Mouse (Mus musculus): Measurements from ENCODE around the gene Fam102b. TPM values are rescaled to one million over a fixed set of nuclear protein-coding genes. Genes with fewer than 3 reads are reported as not detected.

Gene Fam102b
- total and polyA plus RNA-seq, 3 experiments = 0.01 to 0.15 (median 0.11) TPM

GRCm38 (mm10) chr3:108961226-108961625 lies 66.2 kb downstream of the Fam102b start:
- Histone ChIP-seq H3K36me3 (replicated peaks) (no peaks in the 10 kb centered on the region), H3K27me3 (ENCODE audit: insufficient read depth, low read length) (peaks cover 5% of the 10 kb centered on the region; the same call in 1 of the 2 replicates), H3K9me3 (replicated peaks) (no peaks in the 10 kb centered on the region), H3K4me3 (ENCODE audit: low read depth, low read length) (no peak overlapping the region), H3K4me1 (ENCODE audit: insufficient read depth, low read depth, low read length) (no peaks in the 10 kb centered on the region)
- ATAC-seq (ENCODE audit: extremely low read depth, insufficient number of reproducible peaks, low FRiP score, poor library complexity, severe bottlenecking) = no peak
- no peak for TF ChIP-seq GATA2 (IDR thresholded peaks at IDR 0.05; ENCODE audit: borderline replicate concordance, low read depth, low read length)
- no peak for TF ChIP-seq POLR2AphosphoS5 (IDR thresholded peaks at IDR 0.05; ENCODE audit: insufficient replicate concordance, low read depth, low read length)
- TF ChIP-seq CTCF (IDR thresholded peaks at IDR 0.05; ENCODE audit: low read depth, low read length) = no peak
- TF ChIP-seq GATA1 (IDR thresholded peaks at IDR 0.05; ENCODE audit: borderline replicate concordance, low read length) = no peak
- TF ChIP-seq TAL1 (conservative IDR thresholded peaks at IDR 0.05; ENCODE audit: low read depth, low read length) = no peak
- no peak for DNase-seq (ENCODE audit: low spot score)

DNA sequence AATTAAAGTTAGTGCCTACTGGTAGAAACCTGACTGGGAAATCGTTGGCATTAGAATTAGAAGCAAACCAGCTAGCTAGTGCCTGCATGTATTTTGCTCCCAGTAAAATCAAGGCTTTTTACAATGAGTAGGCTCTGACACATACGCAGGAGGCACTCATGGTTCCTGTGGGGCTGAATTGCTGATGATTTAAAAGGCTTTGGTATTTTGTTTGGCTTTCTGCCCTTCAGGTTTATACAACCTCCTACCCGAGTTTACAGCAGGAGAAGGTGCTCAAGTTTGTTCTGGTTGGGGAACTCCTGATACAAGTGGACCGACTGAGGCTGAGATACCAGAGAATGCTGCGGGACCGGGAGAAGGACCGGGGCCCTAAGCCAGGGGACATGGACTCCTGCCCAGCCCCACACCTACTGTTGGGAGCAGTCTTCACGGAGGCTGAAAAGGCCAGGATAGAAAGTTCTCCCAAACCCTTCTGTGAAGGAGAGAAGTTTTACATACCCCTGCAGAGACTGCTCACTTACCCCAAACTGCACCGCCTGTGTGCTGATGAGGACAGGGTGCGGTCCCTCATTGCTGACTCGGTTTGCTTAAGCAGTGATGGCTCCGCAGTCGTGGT lies 67.6 kb downstream of the Fam102b start:
- DNase-seq (ENCODE audit: low spot score) = no peak
- TF ChIP-seq GATA2 (IDR thresholded peaks at IDR 0.05; ENCODE audit: borderline replicate concordance, low read depth, low read length) (no peak), GATA1 (IDR thresholded peaks at IDR 0.05; ENCODE audit: borderline replicate concordance, low read length) (no peak), CTCF (IDR thresholded peaks at IDR 0.05; ENCODE audit: low read depth, low read length) (no peak), POLR2AphosphoS5 (IDR thresholded peaks at IDR 0.05; ENCODE audit: insufficient replicate concordance, low read depth, low read length) (no peak), TAL1 (conservative IDR thresholded peaks at IDR 0.05; ENCODE audit: low read depth, low read length) (no peak)

DNA sequence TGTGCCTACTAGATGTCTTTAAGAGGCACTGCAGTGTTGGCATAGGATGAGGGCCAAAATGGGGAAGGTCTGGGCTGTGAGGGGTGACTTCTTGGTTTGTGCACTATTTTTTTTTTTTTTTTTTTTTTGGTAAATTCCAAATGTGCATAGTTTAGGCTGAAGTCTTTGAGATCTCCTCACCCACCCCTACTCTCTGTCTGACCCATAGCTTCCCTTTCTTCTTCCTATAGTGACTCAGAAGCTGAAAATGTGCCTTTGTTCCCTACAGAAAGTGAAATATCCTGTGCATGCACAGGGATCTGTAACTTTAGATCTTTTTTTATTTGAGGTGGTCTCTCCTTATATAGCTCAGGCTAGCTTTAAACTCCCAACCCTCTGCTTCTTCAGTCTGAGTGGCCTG lies 69.4 kb downstream of the Fam102b start:
- no peak for TF ChIP-seq TAL1 (conservative IDR thresholded peaks at IDR 0.05; ENCODE audit: low read depth, low read length)
- TF ChIP-seq GATA2 (IDR thresholded peaks at IDR 0.05; ENCODE audit: borderline replicate concordance, low read depth, low read length) = no peak
- no peak for TF ChIP-seq POLR2AphosphoS5 (IDR thresholded peaks at IDR 0.05; ENCODE audit: insufficient replicate concordance, low read depth, low read length)
- no peak for TF ChIP-seq GATA1 (IDR thresholded peaks at IDR 0.05; ENCODE audit: borderline replicate concordance, low read length)
- TF ChIP-seq CTCF (IDR thresholded peaks at IDR 0.05; ENCODE audit: low read depth, low read length) = no peak
- Histone ChIP-seq H3K9me3 (replicated peaks) (no peaks in the 10 kb centered on the region), H3K27me3 (ENCODE audit: insufficient read depth, low read length) (peaks cover 5% of the 10 kb centered on the region; the same call in 1 of the 2 replicates), H3K4me3 (ENCODE audit: low read depth, low read length) (no peak overlapping the region), H3K36me3 (replicated peaks) (no peaks in the 10 kb centered on the region), H3K4me1 (ENCODE audit: insufficient read depth, low read depth, low read length) (no peaks in the 10 kb centered on the region)
- ATAC-seq (ENCODE audit: extremely low read depth, insufficient number of reproducible peaks, low FRiP score, poor library complexity, severe bottlenecking) (no peak), DNase-seq (ENCODE audit: low spot score) (no peak)

More for the DNA sequence above, 67.6 kb downstream of the Fam102b start:
- H3K36me3 ChIP-seq (replicated peaks) = no peaks in the 10 kb centered on the region
- ATAC-seq (ENCODE audit: extremely low read depth, insufficient number of reproducible peaks, low FRiP score, poor library complexity, severe bottlenecking) = no peak
- H3K4me3 ChIP-seq (ENCODE audit: low read depth, low read length) = no peak overlapping the region
- H3K9me3 ChIP-seq (replicated peaks) = no peaks in the 10 kb centered on the region
- H3K27me3 ChIP-seq (ENCODE audit: insufficient read depth, low read length) = peaks cover 5% of the 10 kb centered on the region; the same call in 1 of the 2 replicates
- no peaks in the 10 kb centered on the region for H3K4me1 ChIP-seq (ENCODE audit: insufficient read depth, low read depth, low read length)

DNA sequence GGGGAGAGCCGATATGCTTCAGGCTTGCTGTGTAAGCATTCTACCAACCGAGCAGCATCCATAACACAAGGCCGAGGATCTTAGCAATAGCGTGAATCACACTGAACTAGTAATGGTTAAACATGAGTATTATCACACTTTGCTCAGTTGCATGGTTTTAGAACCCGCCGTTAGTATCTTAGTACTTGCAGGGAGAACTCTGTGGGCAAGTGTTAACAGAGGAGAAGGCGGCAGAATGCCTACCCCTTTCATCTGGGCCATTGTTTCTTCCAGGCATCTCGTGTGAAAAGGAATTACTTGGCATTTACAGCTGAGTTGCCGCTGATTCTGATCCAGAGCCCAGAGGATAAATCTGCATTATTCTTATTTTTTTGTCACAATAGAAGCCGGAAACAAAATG lies 86.4 kb downstream of the Fam102b start:
- Histone ChIP-seq H3K9me3 (replicated peaks) (peaks cover 9% of the 10 kb centered on the region), H3K4me3 (ENCODE audit: low read depth, low read length) (no peak overlapping the region), H3K4me1 (ENCODE audit: insufficient read depth, low read depth, low read length) (no peaks in the 10 kb centered on the region), H3K36me3 (replicated peaks) (no peaks in the 10 kb centered on the region), H3K27me3 (ENCODE audit: insufficient read depth, low read length) (no peaks in the 10 kb centered on the region)
- DNase-seq (ENCODE audit: low spot score) (no peak), ATAC-seq (ENCODE audit: extremely low read depth, insufficient number of reproducible peaks, low FRiP score, poor library complexity, severe bottlenecking) (no peak)
- TF ChIP-seq TAL1 (conservative IDR thresholded peaks at IDR 0.05; ENCODE audit: low read depth, low read length) = no peak
- TF ChIP-seq POLR2AphosphoS5 (IDR thresholded peaks at IDR 0.05; ENCODE audit: insufficient replicate concordance, low read depth, low read length) = no peak
- no peak for TF ChIP-seq GATA2 (IDR thresholded peaks at IDR 0.05; ENCODE audit: borderline replicate concordance, low read depth, low read length)
- no peak for TF ChIP-seq CTCF (IDR thresholded peaks at IDR 0.05; ENCODE audit: low read depth, low read length)
- TF ChIP-seq GATA1 (IDR thresholded peaks at IDR 0.05; ENCODE audit: borderline replicate concordance, low read length) = no peak

DNA sequence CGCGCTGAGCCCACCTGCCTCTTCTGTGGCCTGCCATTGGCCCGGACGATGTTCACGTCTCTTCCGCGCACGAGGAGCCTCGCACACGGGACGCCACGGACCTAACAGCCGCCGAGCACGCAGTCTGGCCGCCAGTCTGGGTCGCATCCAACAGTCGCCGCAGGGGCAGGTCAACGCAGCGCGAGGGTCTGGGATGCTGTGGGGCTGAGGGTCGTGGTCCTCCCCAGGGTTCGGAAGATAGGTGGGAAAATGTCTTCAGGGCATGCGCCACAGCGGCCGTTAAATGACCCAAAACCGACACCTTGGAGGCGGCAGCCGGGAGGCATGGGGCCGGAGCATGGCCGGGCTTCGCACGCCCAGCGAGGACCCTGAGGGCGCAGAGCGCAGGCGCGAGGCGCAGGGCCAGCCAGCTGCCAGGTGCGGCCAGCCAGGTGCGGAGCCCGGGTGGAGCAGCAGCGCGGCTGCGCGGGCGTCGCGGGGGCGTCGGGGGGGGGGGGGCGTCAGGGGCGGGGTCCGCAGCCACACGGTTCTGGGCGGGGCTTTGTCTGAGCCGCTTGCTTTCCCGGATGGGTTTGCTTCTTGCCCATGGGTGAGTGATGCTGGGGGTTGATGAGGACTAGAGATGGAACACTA lies 87.3 kb downstream of the Fam102b start, which contains the start of gene Gm9857:
Gene Gm9857 (minus strand): TSS at position 445 of the 633 bp plus-strand sequence.
- DNase-seq (ENCODE audit: low spot score) (no peak), ATAC-seq (ENCODE audit: extremely low read depth, insufficient number of reproducible peaks, low FRiP score, poor library complexity, severe bottlenecking) (no peak)
- peaks cover 9% of the 10 kb centered on the region for H3K9me3 ChIP-seq (replicated peaks)
- H3K36me3 ChIP-seq (replicated peaks) = no peaks in the 10 kb centered on the region
- no peak within 1 kb of the TSS for H3K4me3 ChIP-seq (ENCODE audit: low read depth, low read length)
- TF ChIP-seq CTCF (IDR thresholded peaks at IDR 0.05; ENCODE audit: low read depth, low read length) (no peak), GATA2 (IDR thresholded peaks at IDR 0.05; ENCODE audit: borderline replicate concordance, low read depth, low read length) (no peak), TAL1 (conservative IDR thresholded peaks at IDR 0.05; ENCODE audit: low read depth, low read length) (no peak), GATA1 (IDR thresholded peaks at IDR 0.05; ENCODE audit: borderline replicate concordance, low read length) (no peak), POLR2AphosphoS5 (IDR thresholded peaks at IDR 0.05; ENCODE audit: insufficient replicate concordance, low read depth, low read length) (no peak)
- no peaks in the 10 kb centered on the region for H3K27me3 ChIP-seq (ENCODE audit: insufficient read depth, low read length)
- H3K4me1 ChIP-seq (ENCODE audit: insufficient read depth, low read depth, low read length) = no peaks in the 10 kb centered on the region

DNA sequence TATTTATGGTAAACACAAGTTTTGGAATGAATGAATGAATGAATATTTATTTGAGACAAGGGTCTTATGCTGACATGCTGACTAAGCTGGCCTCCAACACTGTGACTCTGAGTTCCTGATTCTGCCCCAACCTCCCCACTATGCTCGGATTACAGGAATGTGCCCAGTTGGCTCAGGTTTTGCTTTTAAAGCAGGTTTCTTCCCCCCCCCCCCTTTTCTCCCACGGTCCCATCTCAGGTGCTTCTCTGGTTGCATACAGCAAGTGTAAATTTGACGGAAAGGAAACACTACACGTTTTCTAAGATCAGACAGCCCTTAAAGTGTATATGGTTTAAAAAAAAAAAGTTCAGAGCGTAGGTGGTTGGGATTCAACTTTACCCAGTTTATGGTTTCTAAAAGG lies 87.8 kb downstream of the Fam102b start, which contains the start of gene Henmt1:
Gene Henmt1 (plus strand): TSS at position 301 of the 400 bp plus-strand sequence.
- no peaks in the 10 kb centered on the region for H3K36me3 ChIP-seq (replicated peaks)
- no peak for TF ChIP-seq GATA2 (IDR thresholded peaks at IDR 0.05; ENCODE audit: borderline replicate concordance, low read depth, low read length)
- TF ChIP-seq GATA1 (IDR thresholded peaks at IDR 0.05; ENCODE audit: borderline replicate concordance, low read length) = no peak
- TF ChIP-seq TAL1 (conservative IDR thresholded peaks at IDR 0.05; ENCODE audit: low read depth, low read length) = no peak
- no peak for TF ChIP-seq POLR2AphosphoS5 (IDR thresholded peaks at IDR 0.05; ENCODE audit: insufficient replicate concordance, low read depth, low read length)
- TF ChIP-seq CTCF (IDR thresholded peaks at IDR 0.05; ENCODE audit: low read depth, low read length) = no peak
- H3K9me3 ChIP-seq (replicated peaks) = peaks cover 9% of the 10 kb centered on the region
- H3K27me3 ChIP-seq (ENCODE audit: insufficient read depth, low read length) = no peaks in the 10 kb centered on the region
- H3K4me3 ChIP-seq (ENCODE audit: low read depth, low read length) = no peak within 1 kb of the TSS
- DNase-seq (ENCODE audit: low spot score) = no peak
- no peak for ATAC-seq (ENCODE audit: extremely low read depth, insufficient number of reproducible peaks, low FRiP score, poor library complexity, severe bottlenecking)
- no peaks in the 10 kb centered on the region for H3K4me1 ChIP-seq (ENCODE audit: insufficient read depth, low read depth, low read length)
